Mouse (Mus musculus): ENCODE results near the gene Satb2. TPM values are rescaled to one million over a fixed set of nuclear protein-coding genes. Genes with fewer than 3 reads are reported as not detected.
"Not testable (repeated sequence)": the region's sequence is repeated elsewhere in the genome, so short reads cannot be mapped to it uniquely, and the experiment has no call there.

The Satb2 gene
- polyA plus RNA-seq, 1 experiment = 0.16 TPM

DNA sequence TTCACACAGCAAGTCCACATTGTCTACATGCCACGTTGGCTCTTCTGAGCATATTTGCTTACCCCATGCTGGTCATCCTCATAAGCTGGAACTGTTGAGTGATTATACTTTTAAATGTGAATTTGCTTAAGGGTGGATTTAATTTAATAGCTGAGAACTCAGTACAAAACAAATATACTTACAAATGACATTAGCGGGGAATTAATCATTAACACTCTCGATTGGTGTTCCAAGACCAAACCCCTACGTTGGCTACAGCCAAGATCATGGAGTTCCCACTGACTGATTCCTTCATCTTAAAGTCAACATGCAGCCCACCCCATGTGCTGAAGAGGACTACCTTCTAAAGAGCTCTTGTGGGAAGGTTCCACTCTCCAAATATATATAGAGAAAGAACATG is 165.5 kb downstream of the Satb2 start:
- H3K4me3 ChIP-seq (ENCODE audit: control insufficient read depth, insufficient read depth, low read length) = no peak overlapping the region
- H3K27me3 ChIP-seq (ENCODE audit: control insufficient read depth, insufficient read depth, low read length) = no peaks in the 10 kb centered on the region
- no peak overlapping the region for H3K27ac ChIP-seq (ENCODE audit: control insufficient read depth, insufficient read depth, low read length)
- DNase-seq = no peak
- WGBS = 97% methylated on average over 4 of the region's 4 CpGs
- TF ChIP-seq CTCF (IDR thresholded peaks at IDR 0.05; ENCODE audit: borderline replicate concordance, control insufficient read depth, extremely low read depth, insufficient read depth, low read length, poor library complexity) (no peak), POLR2A (IDR thresholded peaks at IDR 0.05; ENCODE audit: control insufficient read depth, extremely low read depth, insufficient read depth, low read length, poor library complexity) (no peak)
- H3K4me1 ChIP-seq (replicated peaks; ENCODE audit: control insufficient read depth, insufficient read depth, low read length) = no peaks in the 10 kb centered on the region
- H3K36me3 ChIP-seq (ENCODE audit: control insufficient read depth, insufficient read depth, low read length) = no peaks in the 10 kb centered on the region

DNA sequence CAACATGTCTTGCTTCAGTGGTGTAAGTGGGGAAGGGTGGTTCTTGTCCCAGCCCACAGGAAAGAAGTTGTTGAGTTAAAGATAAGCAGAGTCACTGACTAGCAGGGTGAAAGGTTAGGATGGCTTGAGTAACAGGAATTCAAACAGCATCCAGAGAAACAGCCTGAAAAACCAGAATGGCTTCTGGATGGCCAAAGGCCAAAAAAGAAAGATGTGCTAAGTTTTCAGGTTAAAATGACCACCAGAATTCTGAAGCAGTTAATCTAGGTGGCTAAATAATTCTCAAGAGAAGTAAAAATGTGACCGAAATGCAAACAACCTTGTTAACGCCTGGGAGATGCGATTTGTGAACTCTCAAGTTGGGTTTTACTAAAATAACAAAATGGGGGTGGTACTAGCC is 167.0 kb downstream of the Satb2 start:
- over 99% methylated on average over 3 of the region's 3 CpGs for WGBS
- H3K27me3 ChIP-seq (ENCODE audit: control insufficient read depth, insufficient read depth, low read length) = no peaks in the 10 kb centered on the region
- no peaks in the 10 kb centered on the region for H3K36me3 ChIP-seq (ENCODE audit: control insufficient read depth, insufficient read depth, low read length)
- no peak overlapping the region for H3K27ac ChIP-seq (ENCODE audit: control insufficient read depth, insufficient read depth, low read length)
- TF ChIP-seq CTCF (IDR thresholded peaks at IDR 0.05; ENCODE audit: borderline replicate concordance, control insufficient read depth, extremely low read depth, insufficient read depth, low read length, poor library complexity) (no peak), POLR2A (IDR thresholded peaks at IDR 0.05; ENCODE audit: control insufficient read depth, extremely low read depth, insufficient read depth, low read length, poor library complexity) (no peak)
- no peak for DNase-seq
- no peaks in the 10 kb centered on the region for H3K4me1 ChIP-seq (replicated peaks; ENCODE audit: control insufficient read depth, insufficient read depth, low read length)
- no peak overlapping the region for H3K4me3 ChIP-seq (ENCODE audit: control insufficient read depth, insufficient read depth, low read length)

DNA sequence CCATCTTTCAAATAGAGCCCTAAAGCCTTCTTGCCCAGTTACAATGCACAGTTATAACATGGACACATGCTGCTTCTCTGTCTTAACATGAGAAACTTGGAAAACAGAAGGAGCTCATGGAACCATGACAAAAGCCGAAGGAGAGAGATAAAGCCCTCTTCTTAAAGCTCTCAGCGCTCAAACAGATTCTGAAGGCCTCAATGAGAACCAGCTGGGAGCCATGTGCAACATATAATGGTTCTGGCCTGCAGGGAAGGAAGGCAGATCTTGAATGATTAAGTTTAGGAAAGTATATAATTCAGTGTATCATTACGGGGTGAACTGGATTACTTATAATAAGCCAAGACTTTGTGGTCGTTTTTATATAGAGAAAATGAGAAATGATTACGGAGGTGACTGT is 172.4 kb downstream of the Satb2 start:
- no peaks in the 10 kb centered on the region for H3K4me1 ChIP-seq (replicated peaks; ENCODE audit: control insufficient read depth, insufficient read depth, low read length)
- 90% methylated on average over 5 of the region's 5 CpGs for WGBS
- H3K4me3 ChIP-seq (ENCODE audit: control insufficient read depth, insufficient read depth, low read length) = no peak overlapping the region
- H3K27ac ChIP-seq (ENCODE audit: control insufficient read depth, insufficient read depth, low read length) = no peak overlapping the region
- no peaks in the 10 kb centered on the region for H3K27me3 ChIP-seq (ENCODE audit: control insufficient read depth, insufficient read depth, low read length)
- TF ChIP-seq CTCF (IDR thresholded peaks at IDR 0.05; ENCODE audit: borderline replicate concordance, control insufficient read depth, extremely low read depth, insufficient read depth, low read length, poor library complexity) (no peak), POLR2A (IDR thresholded peaks at IDR 0.05; ENCODE audit: control insufficient read depth, extremely low read depth, insufficient read depth, low read length, poor library complexity) (no peak)
- no peaks in the 10 kb centered on the region for H3K36me3 ChIP-seq (ENCODE audit: control insufficient read depth, insufficient read depth, low read length)
- DNase-seq = no peak

DNA sequence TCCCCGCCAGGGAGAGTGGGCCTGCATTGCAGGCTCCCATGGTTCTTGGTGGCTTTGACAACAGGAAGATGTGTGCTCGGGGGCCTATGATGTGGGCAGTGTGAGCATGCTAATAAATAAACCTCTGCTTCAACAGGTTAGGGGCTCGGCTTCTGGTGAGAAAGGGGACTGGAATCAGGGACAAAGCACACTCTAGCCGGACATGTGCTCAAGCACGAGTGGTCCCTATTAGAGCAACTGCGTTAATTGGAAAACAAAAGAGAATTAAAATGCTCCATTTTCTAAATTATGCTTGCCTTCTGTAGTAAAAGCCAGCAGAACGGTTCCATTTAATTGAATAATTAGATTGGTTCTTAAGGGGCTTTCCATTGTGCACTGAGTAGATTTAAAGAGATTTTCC is 177.8 kb downstream of the Satb2 start:
- no peaks in the 10 kb centered on the region for H3K27me3 ChIP-seq (ENCODE audit: control insufficient read depth, insufficient read depth, low read length)
- H3K4me1 ChIP-seq (replicated peaks; ENCODE audit: control insufficient read depth, insufficient read depth, low read length) = no peaks in the 10 kb centered on the region
- no peak overlapping the region for H3K4me3 ChIP-seq (ENCODE audit: control insufficient read depth, insufficient read depth, low read length)
- H3K27ac ChIP-seq (ENCODE audit: control insufficient read depth, insufficient read depth, low read length) = no peak overlapping the region
- H3K36me3 ChIP-seq (ENCODE audit: control insufficient read depth, insufficient read depth, low read length) = no peaks in the 10 kb centered on the region
- TF ChIP-seq POLR2A (IDR thresholded peaks at IDR 0.05; ENCODE audit: control insufficient read depth, extremely low read depth, insufficient read depth, low read length, poor library complexity) (no peak), CTCF (IDR thresholded peaks at IDR 0.05; ENCODE audit: borderline replicate concordance, control insufficient read depth, extremely low read depth, insufficient read depth, low read length, poor library complexity) (no peak)
- 95% methylated on average over 7 of the region's 7 CpGs for WGBS
- no peak for DNase-seq

DNA sequence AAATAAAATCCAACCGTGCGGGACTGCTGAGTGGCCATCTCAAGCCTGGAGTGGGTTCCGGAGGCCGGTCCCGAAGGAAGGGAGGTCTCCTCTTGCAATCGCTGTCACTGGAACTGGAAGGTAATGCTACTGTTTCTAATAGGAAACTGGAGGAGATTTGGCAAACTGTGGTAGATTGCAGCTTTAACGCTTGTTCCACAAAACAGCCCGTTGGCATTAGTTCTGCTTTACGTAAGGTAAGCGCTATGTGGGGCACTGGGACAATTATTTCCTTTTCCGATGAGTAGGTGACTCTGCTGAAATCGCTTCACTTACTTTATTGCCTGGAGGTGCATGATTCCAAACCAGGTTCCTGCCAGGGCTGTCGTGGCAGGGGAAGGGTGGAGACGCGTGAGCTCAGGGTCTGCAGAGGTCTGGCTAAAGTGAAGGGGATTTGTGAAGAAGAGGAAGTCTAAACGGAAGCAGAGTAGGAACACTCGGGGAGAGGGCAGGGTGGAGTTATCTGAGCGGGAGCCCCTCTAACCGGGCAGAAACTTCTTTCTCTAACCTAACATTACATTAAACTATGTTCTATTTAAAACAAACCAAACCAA is 183.3 kb downstream of the Satb2 start:
- no peak for TF ChIP-seq POLR2A (IDR thresholded peaks at IDR 0.05; ENCODE audit: control insufficient read depth, extremely low read depth, insufficient read depth, low read length, poor library complexity)
- no peak for TF ChIP-seq CTCF (IDR thresholded peaks at IDR 0.05; ENCODE audit: borderline replicate concordance, control insufficient read depth, extremely low read depth, insufficient read depth, low read length, poor library complexity)
- no peaks in the 10 kb centered on the region for H3K36me3 ChIP-seq (ENCODE audit: control insufficient read depth, insufficient read depth, low read length)
- no peak overlapping the region for H3K27ac ChIP-seq (ENCODE audit: control insufficient read depth, insufficient read depth, low read length)
- H3K4me1 ChIP-seq (replicated peaks; ENCODE audit: control insufficient read depth, insufficient read depth, low read length) = no peaks in the 10 kb centered on the region
- no peaks in the 10 kb centered on the region for H3K27me3 ChIP-seq (ENCODE audit: control insufficient read depth, insufficient read depth, low read length)
- 37% methylated on average over 19 of the region's 19 CpGs for WGBS
- DNase-seq = no peak
- H3K4me3 ChIP-seq (ENCODE audit: control insufficient read depth, insufficient read depth, low read length) = no peak overlapping the region

DNA sequence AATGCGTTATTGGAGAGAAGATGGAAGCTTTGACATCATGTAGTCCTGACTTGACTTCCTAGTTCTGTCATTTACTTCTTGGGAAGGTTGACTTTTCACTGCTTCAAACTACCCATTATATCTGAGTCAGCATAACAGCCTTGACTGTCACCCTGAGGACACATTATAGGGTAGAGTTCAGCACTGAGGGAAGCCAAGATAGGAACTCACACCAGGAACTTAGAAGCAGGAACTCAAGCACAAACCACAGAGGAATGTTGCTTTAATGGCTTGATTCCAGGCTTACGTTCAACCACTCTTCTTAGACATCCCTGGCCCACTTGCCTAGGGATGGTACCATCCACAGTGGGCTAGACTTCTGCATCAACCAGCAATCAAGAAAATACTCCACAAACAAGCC is 188.8 kb downstream of the Satb2 start:
- 74% methylated on average over 2 of the region's 2 CpGs for WGBS
- Histone ChIP-seq H3K27ac (ENCODE audit: control insufficient read depth, insufficient read depth, low read length) (no peak overlapping the region), H3K27me3 (ENCODE audit: control insufficient read depth, insufficient read depth, low read length) (no peaks in the 10 kb centered on the region), H3K4me3 (ENCODE audit: control insufficient read depth, insufficient read depth, low read length) (no peak overlapping the region), H3K36me3 (ENCODE audit: control insufficient read depth, insufficient read depth, low read length) (no peaks in the 10 kb centered on the region), H3K4me1 (replicated peaks; ENCODE audit: control insufficient read depth, insufficient read depth, low read length) (no peaks in the 10 kb centered on the region)
- no peak for DNase-seq
- no peak for TF ChIP-seq CTCF (IDR thresholded peaks at IDR 0.05; ENCODE audit: borderline replicate concordance, control insufficient read depth, extremely low read depth, insufficient read depth, low read length, poor library complexity)
- TF ChIP-seq POLR2A (IDR thresholded peaks at IDR 0.05; ENCODE audit: control insufficient read depth, extremely low read depth, insufficient read depth, low read length, poor library complexity) = no peak

DNA sequence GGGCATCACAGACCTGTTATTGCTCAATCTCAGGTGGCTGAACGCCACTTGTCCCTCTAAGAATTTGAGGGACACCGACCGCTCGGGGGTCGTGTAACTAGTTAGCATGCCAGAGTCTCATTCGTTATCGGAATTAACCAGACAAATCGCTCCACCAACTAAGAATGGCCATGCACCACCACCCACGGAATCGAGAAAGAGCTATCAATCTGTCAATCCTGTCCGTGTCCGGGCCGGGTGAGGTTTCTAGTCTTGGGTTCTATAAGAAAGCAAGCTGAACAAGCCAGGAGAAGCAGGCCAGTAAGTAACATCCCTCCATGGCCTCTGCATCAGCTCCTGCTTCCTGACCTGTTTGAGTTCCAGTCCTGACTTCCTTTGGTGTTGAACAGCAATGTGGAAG is 196.3 kb downstream of the Satb2 start:
- H3K27me3 ChIP-seq (ENCODE audit: control insufficient read depth, insufficient read depth, low read length); H3K27ac ChIP-seq (ENCODE audit: control insufficient read depth, insufficient read depth, low read length); H3K4me3 ChIP-seq (ENCODE audit: control insufficient read depth, insufficient read depth, low read length); DNase-seq; H3K4me1 ChIP-seq (replicated peaks; ENCODE audit: control insufficient read depth, insufficient read depth, low read length); H3K36me3 ChIP-seq (ENCODE audit: control insufficient read depth, insufficient read depth, low read length): not testable (repeated sequence)
- WGBS = 94% methylated on average over 13 of the region's 13 CpGs
